Mouse (Mus musculus): ENCODE results near the gene Spi1.
"Not testable (repeated sequence)": the region's sequence is repeated elsewhere in the genome, so short reads cannot be mapped to it uniquely, and the experiment has no call there.

Spi1 gene

DNA sequence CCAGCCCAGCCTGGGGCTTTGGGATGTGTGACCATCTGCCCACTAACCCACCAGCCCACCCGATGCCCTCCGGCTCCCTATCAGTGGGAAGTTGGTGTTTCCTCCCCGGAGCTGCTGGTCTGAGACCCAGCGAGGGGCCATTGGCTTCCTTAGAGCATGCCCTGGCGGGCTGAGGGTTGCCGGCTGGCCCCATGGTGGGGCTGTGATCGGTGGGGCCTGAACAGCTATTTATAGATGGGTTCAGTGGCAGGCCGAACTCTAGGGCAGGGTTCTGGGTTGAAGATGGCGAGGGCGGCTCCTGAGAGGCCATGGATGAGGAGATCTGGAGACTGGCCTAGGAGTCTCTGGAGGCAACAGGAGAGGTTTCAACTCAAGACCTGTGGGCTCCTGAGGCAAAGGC, 14.8 kb downstream of the Spi1 start:
- no peak for DNase-seq

DNA sequence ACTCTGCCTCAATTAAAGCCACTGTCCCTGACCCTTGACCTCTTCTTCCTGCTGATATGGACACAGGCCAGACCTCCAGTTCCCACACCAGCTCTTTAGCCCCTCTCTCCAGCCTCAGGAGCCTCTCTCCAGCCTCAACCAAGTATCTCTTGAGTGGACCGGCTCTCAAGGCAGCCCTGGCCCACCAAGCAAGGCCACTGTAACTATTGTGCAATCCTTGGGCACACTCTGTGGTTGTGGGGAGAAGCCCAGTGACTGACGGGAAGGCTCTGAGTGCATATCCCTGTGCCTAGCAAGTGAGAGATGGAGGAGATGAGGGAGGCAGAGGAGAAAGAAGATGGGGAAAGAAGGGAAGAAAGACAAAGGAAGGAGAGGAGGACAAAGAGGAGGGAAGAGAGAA, 16.0 kb downstream of the Spi1 start:
- DNase-seq: no peak

DNA sequence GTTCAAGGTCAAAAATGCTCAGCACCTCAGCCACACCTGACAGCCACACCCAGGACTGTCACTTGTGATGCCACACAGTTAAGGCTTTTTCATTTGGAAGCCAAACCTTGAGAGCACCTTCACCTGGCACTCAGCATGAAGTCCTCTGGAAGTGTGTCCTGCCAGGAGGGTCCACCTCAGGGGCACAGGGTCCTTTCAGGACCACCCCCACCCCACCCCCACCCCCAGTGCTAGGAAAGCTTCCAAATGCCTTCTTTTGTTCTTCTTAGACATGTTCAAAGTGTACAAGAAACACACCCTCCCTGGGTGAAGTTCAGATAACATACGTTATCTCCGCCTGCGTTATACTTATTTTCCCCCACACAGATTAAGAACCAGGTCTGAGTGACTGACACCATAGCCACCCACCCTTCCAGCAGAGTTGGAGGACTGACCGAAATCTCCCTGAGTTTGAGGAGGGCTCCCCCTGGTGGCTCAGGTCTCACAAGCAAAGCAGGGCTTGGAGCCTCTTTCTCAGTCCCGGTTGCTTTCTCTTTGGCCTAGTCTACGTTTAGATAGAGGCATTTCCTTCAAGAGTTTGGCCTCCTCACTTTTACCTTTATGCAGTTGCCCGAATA, 19.0 kb downstream of the Spi1 start:
- DNase-seq: peak; percentile 90

DNA sequence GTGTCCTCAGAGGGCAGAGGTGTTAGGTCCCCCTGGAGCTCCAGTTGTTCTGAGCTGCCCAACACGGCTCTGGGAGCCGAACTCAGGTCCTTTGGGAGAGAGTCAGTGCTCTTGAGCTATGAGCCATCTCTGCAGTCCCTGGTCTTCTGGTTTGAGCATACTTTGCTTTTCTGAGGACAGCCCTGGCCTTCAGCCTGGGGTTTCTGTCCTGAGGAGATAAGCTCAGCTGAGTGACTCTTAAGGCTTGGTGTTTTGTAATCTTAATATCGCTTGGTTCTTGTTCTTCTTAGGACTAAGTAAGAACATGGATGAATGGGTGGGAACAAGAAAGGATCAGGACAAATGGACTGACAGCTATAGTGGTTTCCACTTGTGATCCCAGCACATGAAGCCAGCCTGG, 26.0 kb downstream of the Spi1 start:
- DNase-seq: no peak

DNA sequence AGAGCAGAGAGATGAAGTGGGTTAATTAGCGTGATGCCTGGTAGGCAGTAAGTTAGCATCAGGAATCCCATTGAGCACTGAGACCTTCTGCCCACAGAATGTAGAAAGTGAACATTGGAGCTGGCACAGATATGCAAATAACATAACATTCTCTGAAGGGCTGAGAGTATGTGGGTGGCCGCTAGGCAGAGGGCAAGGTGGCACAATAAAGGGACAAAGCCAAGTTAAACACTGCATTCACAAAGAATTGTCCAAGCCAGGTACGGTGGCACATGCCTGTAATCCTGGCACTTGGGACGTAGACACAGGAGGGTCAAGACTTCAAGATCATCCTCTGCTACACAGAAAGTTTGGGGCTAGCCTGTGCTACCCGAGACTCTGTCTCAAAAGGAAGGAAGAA, 27.1 kb downstream of the Spi1 start:
- DNase-seq: no peak

DNA sequence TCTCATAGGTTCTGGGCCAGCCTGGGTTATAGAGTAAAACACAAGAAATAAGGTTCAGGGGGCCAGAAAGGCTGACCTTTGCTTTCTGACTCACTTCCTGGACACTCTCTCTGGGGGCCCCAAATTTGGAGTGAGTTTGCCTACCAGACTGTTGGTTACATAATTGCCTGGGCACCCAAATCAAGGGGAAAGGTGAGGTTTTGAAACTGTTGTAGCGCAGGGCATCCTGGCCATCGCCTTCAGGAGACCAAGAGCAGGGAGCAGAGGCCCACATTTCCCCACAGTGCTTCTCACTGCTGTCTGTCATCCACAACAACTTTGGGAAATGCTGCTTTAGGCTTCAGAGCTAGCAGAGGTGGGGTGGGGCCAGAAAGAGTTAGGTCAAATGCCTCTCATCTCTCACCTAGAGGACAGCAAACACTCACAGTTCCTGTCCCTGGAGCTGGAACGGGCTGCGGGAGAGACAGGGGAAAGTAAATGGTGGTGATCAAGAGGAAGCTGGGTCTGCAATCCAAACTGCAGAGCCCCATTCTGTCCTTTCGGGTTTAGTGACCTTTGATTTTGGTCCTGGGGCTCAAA, 27.7 kb downstream of the Spi1 start:
- no peak for DNase-seq

DNA sequence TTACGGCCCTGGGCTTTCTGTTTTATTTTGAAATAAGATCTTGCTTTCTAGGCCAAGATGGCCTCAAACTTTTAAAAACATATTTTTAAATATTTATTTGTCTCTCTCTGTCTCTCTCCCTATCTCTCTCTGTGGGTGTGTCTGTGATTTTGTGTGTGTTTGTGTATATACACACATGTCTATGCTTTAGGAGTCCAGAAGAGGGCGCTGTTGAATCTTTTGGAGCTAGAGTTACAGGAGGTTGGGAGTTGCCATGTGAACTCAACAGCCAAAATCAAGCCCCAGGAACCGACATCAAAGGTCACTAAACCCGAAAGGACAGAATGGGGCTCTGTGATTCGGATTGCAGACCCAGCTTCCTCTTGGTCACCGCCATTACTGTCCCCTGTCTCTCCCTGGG, 28.2 kb downstream of the Spi1 start:
- no peak for DNase-seq

DNA sequence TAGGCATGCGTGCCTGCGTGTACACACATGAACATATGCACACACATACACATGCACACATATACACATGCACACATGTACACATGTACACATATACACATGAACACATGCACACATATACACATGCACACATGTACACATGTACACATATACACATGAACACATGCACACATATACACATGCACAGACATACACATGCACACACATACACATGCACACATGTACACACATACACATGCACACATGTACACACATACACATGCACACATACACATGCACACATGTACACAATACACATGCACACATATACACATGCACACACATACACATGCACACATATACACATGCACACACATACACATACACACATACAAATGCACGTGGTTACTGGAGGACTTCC, 29.6 kb downstream of the Spi1 start:
- not testable (repeated sequence) for DNase-seq

DNA sequence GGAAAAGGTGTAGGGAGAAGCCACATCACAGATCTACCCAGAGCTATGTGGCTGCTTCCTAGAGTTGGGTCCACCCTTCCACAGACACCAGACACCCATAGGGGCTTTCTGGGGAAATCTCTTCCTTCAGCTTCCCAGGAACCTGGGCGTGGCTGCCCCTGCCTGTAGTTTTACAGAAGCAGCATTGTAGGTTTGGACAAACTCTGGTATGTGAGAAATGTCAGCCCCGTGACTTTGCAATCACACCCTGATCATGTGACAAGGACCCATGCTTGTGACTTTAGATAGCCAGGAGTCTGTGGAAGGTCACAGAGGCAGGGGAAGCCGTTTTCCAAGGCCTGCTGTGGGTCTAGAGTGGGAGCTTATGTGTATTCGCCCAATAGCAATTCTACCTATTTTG, 30.3 kb downstream of the Spi1 start:
- peak; percentile 41 for DNase-seq

DNA sequence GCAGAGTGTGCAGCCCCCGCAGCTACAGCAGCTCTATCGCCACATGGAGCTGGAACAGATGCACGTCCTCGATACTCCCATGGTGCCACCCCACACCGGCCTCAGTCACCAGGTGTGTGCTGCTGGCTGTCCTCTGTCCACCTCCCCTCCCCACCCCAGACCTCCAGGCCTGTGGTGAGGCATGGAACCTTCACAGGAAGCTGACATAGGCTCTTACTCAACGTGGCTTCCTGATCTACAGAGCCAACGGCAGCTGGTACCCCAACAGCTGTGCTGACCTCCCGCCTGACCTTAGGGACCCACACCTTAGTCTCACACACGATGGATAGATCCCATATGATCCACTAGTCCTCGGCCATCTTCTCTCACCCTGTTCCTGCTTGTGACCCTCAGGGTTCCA, 31.1 kb downstream of the Spi1 start:
- DNase-seq: no peak

DNA sequence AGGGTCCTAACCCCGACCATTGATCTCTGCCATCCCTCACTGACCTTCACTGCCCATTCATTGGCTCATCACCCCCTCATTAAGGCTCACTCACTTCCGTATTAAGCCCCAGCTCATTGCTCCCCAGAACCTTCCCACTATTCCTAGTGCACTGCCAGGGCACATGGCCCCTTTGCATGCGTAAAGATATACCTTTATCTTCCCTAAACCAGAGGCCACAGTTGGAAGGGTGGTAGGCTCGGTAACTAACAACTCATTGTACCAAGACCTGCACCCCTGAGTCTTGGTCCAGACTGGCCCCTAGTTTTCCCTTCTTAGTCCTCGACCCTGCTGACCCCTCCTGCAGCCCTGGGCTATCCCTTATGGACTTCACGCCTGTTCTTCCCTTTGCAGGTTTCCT, 31.7 kb downstream of the Spi1 start:
- no peak for DNase-seq

DNA sequence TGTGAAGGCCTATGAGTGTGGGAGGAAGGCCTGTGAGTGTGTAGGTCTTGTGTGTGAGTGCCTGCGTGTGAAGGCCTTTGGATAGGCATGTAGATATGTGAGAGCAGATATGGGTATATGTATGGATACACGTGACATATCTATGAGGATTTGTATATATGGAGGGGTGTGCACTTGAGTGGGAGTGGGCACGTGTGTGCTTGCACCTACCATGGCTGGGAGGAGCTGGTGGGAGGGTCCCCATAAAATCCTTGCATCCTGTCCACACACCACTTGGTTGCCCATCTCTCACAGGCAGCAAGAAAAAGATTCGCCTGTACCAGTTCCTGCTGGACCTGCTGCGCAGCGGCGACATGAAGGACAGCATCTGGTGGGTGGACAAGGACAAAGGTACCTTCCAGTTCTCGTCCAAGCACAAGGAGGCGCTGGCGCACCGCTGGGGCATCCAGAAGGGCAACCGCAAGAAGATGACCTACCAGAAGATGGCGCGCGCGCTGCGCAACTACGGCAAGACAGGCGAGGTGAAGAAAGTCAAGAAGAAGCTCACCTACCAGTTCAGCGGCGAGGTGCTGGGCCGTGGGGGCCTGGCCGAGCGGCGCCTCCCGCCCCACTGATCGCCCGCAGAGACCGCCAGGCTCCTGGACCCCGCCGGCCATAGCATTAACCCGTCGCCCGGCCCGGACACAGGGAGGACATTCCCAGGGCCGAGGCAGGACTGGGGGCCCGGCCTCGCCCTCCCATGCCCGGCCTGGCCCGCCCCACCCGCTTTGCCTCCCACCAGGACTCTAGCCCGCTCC, 32.8 kb downstream of the Spi1 start:
- peak; percentile 99 for DNase-seq

DNA sequence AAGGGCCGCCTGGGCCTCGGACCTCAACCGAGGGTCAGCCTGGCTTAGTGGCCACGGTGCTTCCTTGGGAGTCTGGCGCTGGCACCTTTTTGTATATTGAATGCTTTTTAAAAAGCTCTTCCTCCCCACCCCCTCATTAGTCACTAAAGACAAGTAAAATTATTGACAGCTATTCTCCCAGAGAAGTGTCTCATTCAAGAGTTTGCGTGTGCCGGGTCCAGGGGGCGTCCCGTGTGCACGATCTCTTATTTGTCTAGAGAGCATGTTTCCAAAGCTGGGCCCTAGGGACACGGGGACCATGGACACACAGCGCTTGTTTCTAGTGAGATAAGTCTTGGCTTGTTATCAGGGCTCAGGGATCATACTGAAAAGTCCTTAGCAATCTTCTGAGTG, 33.4 kb downstream of the Spi1 start:
- no peak for DNase-seq

DNA sequence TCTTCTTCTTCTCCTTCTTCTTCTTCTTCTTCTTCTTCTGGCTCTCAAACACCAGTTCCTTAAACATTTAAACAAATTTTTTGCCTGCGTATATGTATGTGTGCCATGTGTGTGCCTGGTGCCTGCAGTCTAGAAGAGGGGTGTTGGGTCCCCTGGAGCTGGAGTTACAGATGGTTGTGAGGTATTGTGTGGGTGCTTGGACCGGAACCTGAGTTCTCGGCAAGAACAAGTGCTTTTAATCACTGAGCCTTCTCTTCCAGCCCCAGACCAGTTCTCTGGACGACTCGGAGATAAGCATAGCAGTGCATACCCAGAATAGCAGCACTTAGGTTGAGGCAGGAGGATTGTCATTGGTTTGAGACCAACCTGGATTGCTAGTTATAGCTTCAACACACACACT, 34.7 kb downstream of the Spi1 start:
- DNase-seq: no peak

DNA sequence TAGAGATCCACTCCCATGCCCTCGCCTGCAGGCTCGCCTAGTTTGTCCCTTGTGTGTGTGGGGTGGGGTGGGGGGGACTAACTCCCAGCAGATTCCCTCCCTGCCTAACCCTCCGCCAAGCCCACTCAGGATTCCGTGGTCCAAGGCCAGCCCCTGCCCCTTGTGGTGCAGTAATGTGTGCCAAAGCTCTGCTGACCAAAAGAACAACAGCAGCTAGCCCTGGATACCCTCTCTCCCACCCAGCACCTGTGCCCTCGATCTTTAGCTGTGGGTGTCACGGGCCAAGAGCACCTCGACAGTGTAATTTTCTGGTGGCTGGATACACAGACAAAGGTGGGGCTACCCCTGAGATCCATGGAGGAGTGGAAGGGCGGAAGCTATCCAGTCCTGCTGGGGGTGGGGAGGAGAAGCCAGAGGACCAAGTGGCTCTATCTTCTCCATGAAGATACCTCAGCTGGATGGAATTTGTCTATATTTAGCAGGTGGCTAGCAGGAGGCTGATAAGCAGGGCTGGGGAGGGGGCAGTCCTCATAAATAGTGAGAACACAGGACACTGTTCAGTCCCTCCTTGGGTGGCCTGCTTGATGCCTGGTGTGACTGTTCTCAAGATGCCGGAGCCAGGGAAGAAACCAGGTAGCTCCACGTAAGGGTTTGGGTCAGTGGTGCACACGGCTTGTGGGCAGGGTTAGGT, 35.5 kb downstream of the Spi1 start, which contains the start of gene Mybpc3:
Mybpc3 (plus strand) TSS at position 560 of the 691 bp plus-strand sequence.
- DNase-seq: no peak

DNA sequence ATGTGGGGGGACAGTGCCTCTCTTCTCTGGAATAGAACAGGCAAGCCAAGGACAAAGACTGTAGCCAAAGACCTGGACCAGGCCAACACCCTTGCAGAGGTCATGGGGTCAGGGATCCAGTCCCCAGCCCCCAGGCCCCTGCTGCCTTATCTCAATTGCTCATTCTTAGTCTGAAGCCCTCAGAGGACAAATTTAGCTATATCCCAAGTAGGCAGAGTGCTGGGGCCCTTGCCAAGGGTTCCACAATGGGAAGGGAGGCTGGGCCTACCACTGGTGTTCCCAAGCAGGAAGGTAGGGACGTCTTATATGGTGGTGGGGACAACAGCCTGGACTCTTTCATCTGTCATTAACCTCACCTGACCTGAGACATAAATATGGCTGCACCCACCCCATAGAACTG, 36.5 kb downstream of the Spi1 start:
- no peak for DNase-seq

DNA sequence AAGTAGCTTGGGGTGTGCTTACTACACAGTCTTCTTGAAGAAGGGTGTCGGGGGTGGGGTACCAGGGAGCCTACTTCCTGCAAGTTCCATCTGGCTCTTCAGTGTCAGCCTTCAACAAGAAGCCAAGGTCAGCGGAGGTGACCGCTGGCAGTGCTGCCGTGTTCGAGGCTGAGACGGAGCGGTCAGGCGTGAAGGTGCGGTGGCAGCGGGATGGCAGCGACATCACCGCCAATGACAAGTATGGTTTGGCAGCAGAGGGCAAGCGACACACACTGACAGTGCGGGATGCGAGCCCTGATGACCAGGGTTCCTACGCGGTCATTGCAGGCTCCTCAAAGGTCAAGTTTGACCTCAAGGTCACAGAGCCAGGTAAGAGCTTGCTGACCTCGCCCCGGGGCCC, 36.9 kb downstream of the Spi1 start:
- no peak for DNase-seq

DNA sequence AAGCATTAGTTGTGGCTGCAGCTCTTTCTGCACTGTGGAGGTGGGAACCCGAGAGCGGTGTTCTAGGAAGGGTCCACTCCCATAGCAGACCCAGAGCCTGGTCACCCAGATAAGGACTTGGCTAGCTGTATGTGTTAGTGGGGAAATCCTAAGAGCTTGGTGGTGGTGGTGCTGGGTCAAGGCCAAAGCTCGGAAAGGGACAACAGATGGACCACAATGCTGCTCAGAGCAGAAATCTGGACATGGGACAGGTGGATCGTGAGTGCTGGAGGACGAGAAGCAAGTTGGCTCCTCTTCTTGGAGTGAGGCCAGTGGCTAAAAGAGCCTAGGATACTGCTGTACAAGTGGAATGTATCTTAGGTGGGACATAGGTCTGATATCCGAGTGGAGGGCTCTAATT, 37.4 kb downstream of the Spi1 start:
- no peak for DNase-seq

DNA sequence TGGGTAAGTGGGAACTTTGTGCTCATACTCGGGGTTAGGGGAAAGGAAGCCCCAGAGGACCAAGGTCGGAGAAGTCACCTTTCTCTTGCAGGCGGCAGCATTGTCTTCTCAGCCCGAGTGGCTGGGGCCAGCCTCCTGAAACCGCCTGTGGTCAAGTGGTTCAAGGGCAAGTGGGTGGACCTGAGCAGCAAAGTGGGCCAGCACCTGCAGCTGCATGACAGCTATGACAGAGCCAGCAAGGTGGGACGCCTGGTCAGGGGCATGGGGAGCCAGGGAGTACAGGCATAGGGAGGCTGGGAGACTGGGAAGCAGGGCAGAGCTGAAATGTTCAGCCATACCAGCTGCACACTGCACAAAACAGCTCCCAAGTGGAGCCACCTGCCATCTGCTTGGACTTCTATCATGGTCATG, 38.1 kb downstream of the Spi1 start:
- no peak for DNase-seq

DNA sequence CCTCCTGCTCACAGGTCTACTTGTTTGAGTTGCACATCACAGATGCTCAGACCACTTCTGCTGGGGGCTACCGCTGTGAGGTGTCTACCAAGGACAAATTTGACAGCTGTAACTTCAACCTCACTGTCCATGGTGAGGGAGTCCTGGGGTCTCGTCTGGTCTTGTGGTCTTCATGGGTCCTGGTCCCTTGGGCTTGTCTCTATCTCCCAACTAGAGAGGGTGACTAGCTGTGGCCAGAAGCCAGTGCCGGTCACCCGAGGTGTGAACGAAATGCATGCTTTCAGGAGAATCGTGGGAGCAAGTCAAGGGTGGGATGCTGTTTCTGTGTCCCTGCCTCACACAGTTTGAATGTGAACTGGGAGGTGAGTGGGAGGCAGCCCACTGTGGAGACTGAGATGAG, 38.8 kb downstream of the Spi1 start:
- no peak for DNase-seq

DNA sequence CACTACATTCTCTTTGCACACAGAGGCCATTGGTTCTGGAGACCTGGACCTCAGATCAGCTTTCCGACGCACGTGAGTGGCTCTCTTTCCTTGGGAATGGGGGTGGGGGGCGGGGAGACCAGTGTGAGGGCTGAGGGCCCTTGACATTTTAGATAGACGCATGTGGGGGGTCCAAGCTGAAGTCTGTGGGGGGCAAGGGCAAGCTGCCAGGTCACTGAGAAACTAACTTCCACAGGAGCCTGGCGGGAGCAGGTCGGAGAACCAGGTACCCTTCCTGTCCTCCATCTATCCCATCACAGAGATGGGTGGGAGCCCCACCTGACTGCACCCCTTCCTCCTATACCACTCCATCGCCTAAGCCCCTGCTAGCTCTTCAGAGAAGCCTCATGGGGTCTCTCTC, 39.3 kb downstream of the Spi1 start:
- DNase-seq: no peak

DNA sequence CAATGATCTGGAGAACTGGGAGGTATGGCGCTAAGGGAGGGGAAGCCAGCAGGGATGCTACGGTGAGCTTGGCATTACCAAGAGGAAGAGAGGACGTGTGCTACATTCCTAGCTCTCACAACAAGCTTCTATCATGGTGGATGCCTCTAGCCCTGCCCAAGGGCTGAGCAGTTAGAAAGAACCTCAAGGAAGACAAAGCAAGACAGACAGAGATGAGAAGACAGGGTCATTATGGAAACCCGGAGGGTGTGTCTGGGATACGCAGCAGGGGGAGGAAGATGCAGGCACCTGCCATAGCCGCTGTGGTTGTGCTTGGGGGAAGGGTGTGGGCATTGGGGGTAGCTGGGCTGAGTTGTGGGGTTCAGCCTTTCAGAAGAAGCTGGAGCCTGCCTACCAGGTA, 41.3 kb downstream of the Spi1 start:
- no peak for DNase-seq

DNA sequence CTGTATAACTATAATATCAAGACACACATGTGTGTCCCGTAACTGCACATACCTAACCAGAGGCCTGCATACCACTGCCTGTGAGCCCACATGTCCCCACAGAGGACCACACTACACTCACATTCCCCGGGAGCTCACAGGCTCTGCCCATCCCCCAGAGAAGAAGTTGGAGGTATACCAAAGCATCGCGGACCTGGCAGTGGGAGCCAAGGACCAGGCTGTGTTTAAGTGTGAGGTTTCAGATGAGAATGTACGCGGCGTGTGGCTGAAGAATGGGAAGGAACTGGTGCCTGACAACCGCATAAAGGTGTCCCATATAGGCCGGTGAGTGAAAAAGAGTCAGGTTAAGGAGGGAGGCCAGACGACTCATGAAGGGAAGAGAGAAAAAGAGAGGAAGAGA, 42.9 kb downstream of the Spi1 start:
- DNase-seq: no peak

DNA sequence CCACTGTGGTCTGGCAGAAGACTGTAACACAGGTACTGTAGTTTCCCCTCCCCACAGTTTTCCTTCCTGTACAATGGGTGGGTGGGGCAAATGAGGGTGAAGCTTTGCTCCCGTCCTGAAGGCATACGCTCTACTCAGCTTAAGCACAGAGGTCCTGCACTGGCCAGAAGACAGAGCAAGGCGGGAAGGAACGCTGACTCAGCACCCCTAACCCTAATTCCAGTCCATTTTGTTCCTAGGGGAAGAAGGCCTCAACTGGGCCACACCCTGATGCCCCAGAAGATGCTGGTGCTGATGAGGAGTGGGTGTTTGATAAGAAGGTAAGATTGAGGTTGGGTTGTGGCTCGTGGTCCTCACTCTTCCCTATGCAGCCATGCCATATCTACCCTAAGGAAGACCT, 46.6 kb downstream of the Spi1 start:
- DNase-seq: no peak

All from kidney, adult 18-20 months (tissue).